Mouse (Mus musculus) embryonic facial prominence, embryonic 11.5 days (tissue): ENCODE results near the gene Shank2. TPM values are rescaled to one million over a fixed set of nuclear protein-coding genes. Genes with fewer than 3 reads are reported as not detected.

ENCODE experiments used
- ATAC-seq: fragments of 200-750 bp; cut with Nextera tagmentation; replicated peaks from 2 replicates; pipeline ENCODE4 v1.8.0; 2017; ENCODE audit warnings: low read depth; ENCODE audit not compliant: insufficient number of reproducible peaks, low FRiP score, low TSS enrichment
- DNase-seq: peaks from one replicate; pipeline ENCODE4 v3.0.0-alpha.2; 2015; ENCODE audit warnings: low spot score
- H3K27ac ChIP-seq: fragments of 300-500 bp; sonication (generic); replicated peaks from 2 replicates; pipeline ENCODE4 v1.5.1; 2014; ENCODE audit warnings: mild to moderate bottlenecking, low read depth, low read length, control low read depth
- H3K27me3 ChIP-seq: fragments of 300-500 bp; sonication (generic); 2 replicates; pipeline ENCODE4 v1.6.1; 2014; ENCODE audit warnings: mild to moderate bottlenecking, low read length, moderate library complexity, mixed read lengths; ENCODE audit not compliant: control insufficient read depth, insufficient read depth
- H3K36me3 ChIP-seq: fragments of 300-500 bp; sonication (generic); replicated peaks from 2 replicates; pipeline ENCODE4 v1.6.1; 2014; ENCODE audit warnings: low read depth, mild to moderate bottlenecking, low read length, moderate library complexity, mixed read lengths; ENCODE audit not compliant: control insufficient read depth, insufficient read depth
- H3K4me1 ChIP-seq: fragments of 300-500 bp; sonication (generic); 2 replicates; pipeline ENCODE4 v1.6.1; 2014; ENCODE audit warnings: low read length, mixed read lengths; ENCODE audit not compliant: control insufficient read depth, insufficient read depth
- H3K4me2 ChIP-seq: fragments of 300-500 bp; sonication (generic); 2 replicates; pipeline ENCODE4 v1.6.1; 2014; ENCODE audit warnings: low read depth, mild to moderate bottlenecking, control low read depth, low read length, moderate library complexity
- H3K4me3 ChIP-seq: fragments of 300-500 bp; sonication (generic); 2 replicates; pipeline ENCODE4 v1.5.1; 2014; ENCODE audit warnings: low read depth, low read length, control low read depth
- H3K9ac ChIP-seq: fragments of 300-500 bp; sonication (generic); replicated peaks from 2 replicates; pipeline ENCODE4 v1.6.1; 2014; ENCODE audit warnings: mild to moderate bottlenecking, control low read depth, low read length
- H3K9me3 ChIP-seq: fragments of 300-500 bp; sonication (generic); replicated peaks from 2 replicates; pipeline ENCODE4 v1.6.1; 2016; ENCODE audit warnings: mild to moderate bottlenecking, low read length, inconsistent platforms, mixed read lengths; ENCODE audit not compliant: control insufficient read depth
- WGBS: fragments of 180-500 bp; shearing (Covaris S2); extraction: QIAGEN DNeasy Blood & Tissue Kit; methylation state at CpG from one replicate; pipeline ENCODE4 v1.1.7; 2014; 5-methylcytosine and 5-hydroxymethylcytosine counted together
- polyA plus RNA-seq: library from polyadenylated mRNA; unstranded; fragments of >200 nt; fragmentation: Nextera tagmentation; extraction: Ambion mirVana; gene quantifications from 2 replicates; pipeline ENCODE4 v1.2.1, GENCODE M21; 2014

Shank2 gene
- polyA plus RNA-seq, 1 experiment from 2014 or later: 1.3 TPM

DNA sequence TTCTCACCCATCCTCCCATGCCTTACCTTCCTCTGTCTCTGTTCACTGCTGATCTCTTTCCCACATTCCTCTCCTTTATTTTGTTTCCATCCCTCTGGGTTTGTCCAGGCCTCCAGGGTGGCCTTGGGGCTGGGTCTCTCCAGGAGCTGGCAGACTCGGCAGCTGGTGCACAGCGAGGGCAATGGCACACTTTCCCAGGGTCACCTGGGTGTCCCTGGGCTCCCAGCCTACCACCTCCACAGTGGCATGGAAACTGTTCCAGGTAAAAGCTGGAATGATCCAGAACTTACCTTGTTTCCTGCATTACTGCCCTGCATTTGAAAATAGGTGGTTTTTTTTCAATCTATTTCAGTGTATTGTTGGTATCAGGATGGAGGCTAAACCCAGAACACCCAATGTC lies 12.8 kb downstream of the Shank2 start:
- no peak for DNase-seq
- no peak overlapping the region for H3K27ac ChIP-seq
- H3K4me2 ChIP-seq: no peak overlapping the region
- no peaks in the 10 kb centered on the region for H3K27me3 ChIP-seq
- H3K4me3 ChIP-seq: no peak overlapping the region
- no peaks in the 10 kb centered on the region for H3K9me3 ChIP-seq
- no peaks in the 10 kb centered on the region for H3K4me1 ChIP-seq
- H3K9ac ChIP-seq: no peak overlapping the region
- no peak for ATAC-seq
- WGBS: 63% methylated on average over 2 of the region's 2 CpGs
- no peaks in the 10 kb centered on the region for H3K36me3 ChIP-seq

DNA sequence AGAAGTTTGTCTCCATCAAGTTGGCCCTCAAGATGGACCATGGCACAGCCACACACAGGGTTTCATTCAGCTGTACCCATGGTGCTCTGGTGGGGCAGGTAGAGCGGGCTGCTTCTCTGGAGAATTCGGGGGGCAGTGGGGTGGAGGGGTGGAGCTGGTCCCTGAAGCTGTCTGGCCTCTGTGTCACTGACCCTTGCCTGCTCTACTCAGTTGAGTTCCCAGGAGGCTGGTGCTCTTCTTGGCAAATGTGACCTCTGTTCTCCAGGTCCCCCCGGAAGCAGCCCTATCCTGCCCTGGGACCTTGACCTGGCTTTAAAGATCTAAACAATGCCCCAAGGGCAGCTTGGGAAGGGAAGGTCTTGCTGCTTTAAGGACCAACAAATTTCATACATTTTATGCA lies 20.1 kb downstream of the Shank2 start:
- Histone ChIP-seq H3K9me3 (no peaks in the 10 kb centered on the region), H3K4me1 (no peaks in the 10 kb centered on the region), H3K9ac (no peak overlapping the region), H3K4me2 (no peak overlapping the region), H3K27ac (no peak overlapping the region), H3K4me3 (no peak overlapping the region), H3K36me3 (no peaks in the 10 kb centered on the region), H3K27me3 (no peaks in the 10 kb centered on the region)
- ATAC-seq (no peak), DNase-seq (no peak)
- WGBS: 77% methylated on average over 3 of the region's 3 CpGs

DNA sequence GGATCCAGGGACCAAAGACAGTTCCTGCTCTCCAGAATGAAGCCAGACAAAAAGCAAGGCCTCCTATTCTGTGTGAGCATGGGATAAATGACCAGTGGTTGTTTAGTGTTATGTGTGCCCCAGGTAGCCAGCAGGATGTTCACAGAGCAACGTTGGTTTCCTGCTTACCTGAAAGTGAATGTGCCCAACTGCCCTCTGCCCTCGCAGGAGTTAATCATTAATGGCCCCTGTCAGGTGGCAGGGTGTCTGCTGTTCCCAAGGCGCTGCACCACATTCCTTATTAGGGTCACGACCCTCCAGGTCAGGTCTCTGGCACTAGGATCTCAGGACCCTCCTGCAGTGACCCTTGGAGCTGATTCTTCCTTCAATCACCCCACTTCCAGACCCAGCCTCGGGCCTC lies 21.0 kb downstream of the Shank2 start:
- H3K27ac ChIP-seq: no peak overlapping the region
- no peak for DNase-seq
- ATAC-seq: no peak
- H3K4me1 ChIP-seq: no peaks in the 10 kb centered on the region
- no peaks in the 10 kb centered on the region for H3K9me3 ChIP-seq
- H3K4me3 ChIP-seq: no peak overlapping the region
- no peaks in the 10 kb centered on the region for H3K36me3 ChIP-seq
- WGBS: 44% methylated on average over 5 of the region's 5 CpGs
- H3K4me2 ChIP-seq: no peak overlapping the region
- no peak overlapping the region for H3K9ac ChIP-seq
- H3K27me3 ChIP-seq: no peaks in the 10 kb centered on the region

DNA sequence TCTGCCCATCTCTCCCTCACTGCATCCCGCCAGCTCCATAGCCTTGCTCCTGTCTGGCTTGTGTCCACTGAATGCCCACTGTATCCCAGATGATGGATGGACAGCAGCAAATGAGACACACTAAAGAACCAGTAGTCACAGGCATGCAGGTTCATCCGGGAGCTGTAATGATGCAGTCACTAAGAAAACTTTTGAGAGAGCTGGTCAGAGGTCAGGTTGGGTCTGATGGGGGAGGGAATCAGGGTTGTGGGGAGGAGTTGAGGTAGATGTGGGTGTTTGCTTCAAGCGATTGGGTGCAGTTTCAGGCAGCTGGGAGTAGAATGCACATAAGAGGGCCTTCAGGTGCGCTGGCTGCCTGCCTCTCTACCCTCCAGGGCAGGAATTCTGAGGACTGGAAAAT lies 21.8 kb downstream of the Shank2 start:
- Histone ChIP-seq H3K9ac (no peak overlapping the region), H3K4me2 (no peak overlapping the region), H3K27me3 (no peaks in the 10 kb centered on the region), H3K4me1 (no peaks in the 10 kb centered on the region), H3K27ac (no peak overlapping the region), H3K4me3 (no peak overlapping the region), H3K9me3 (no peaks in the 10 kb centered on the region), H3K36me3 (no peaks in the 10 kb centered on the region)
- 74% methylated on average over 4 of the region's 4 CpGs for WGBS
- ATAC-seq (no peak), DNase-seq (no peak)

DNA sequence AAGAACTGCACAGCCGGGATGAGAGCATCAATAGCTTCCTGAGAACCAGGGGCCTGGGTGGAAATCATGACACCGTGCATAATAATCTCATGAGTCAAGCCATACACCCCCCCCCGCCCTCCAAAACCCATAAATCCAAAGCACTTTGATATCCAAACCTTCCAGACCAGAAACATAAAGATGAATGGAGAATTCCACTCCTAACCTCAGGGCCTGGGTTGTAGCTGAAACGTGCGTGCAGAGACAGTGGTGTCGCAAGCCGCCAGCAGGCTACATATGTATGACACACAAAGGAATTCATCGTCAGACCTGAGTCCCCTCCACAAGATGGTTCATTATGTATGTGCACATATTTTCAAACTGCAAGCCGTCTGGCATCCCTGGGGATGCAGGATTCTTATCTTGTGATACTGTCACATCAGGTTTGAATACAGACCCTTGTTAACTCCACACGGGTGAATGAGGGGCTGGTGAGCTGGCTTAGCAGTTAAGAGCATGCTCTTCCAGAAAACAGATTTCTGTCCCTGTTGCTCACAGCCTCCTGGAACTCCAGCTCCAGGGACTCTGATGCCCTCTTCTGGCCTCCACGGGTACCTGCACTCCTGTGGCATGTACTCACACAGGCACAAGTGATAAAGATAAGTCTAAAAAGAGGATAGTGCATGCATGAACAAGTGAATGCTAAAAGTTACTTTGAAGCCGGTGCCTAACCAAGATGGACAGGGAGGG lies 24.5 kb downstream of the Shank2 start:
- H3K27ac ChIP-seq: no peak overlapping the region
- H3K4me2 ChIP-seq: no peak overlapping the region
- H3K4me3 ChIP-seq: no peak overlapping the region
- ATAC-seq (no peak), DNase-seq (no peak)
- H3K36me3 ChIP-seq: no peaks in the 10 kb centered on the region
- WGBS: 92% methylated on average over 12 of the region's 12 CpGs
- H3K9me3 ChIP-seq: no peaks in the 10 kb centered on the region
- no peak overlapping the region for H3K9ac ChIP-seq
- H3K27me3 ChIP-seq: no peaks in the 10 kb centered on the region
- H3K4me1 ChIP-seq: no peaks in the 10 kb centered on the region

DNA sequence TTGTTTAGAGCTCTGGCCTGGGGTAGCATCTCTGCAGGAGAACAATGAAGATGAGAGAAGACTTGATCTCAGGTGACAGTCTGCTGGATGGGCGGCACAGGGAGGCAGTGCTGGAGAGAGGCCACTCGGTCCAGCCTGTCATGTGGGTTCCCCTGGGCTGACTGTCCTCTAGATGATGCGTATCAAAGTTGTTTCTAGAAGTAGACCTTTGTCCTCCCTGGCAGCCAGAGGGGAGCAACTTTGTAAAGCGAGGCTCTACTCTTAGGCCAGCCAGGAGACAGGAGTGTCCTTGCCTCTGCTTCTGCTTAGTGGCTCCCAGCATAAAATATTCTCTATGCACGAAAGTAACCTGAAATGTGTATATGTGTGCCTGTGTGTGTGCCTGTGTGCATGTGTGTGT lies 27.5 kb downstream of the Shank2 start:
- Histone ChIP-seq H3K4me1 (no peaks in the 10 kb centered on the region), H3K4me3 (no peak overlapping the region), H3K9ac (no peak overlapping the region), H3K4me2 (no peak overlapping the region), H3K27me3 (no peaks in the 10 kb centered on the region), H3K27ac (no peak overlapping the region), H3K9me3 (no peaks in the 10 kb centered on the region), H3K36me3 (no peaks in the 10 kb centered on the region)
- DNase-seq (no peak), ATAC-seq (no peak)
- WGBS: 62% methylated on average over 5 of the region's 5 CpGs

DNA sequence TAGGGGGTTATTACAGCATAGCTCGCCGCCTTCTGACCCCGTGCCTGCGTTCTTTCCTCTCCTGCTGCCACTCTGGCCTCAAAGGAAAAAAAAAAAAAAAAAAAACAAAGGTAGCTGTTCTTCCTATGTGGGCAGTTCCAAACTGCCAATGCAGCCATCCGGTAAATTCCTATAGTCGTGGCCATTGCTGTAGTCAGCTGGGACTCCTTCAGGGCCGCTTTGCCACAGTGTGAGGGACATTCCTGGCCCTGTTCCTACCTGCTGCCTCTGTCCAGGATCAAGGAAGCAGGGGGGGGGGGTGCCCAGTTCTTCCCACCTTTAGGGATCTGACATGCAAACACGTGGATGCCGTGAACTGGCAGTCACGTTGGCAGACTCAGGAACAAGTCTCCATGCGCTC lies 29.1 kb downstream of the Shank2 start:
- DNase-seq: no peak
- Histone ChIP-seq H3K27ac (no peak overlapping the region), H3K4me1 (no peaks in the 10 kb centered on the region), H3K36me3 (no peaks in the 10 kb centered on the region), H3K4me2 (no peak overlapping the region), H3K4me3 (no peak overlapping the region), H3K9ac (no peak overlapping the region), H3K9me3 (no peaks in the 10 kb centered on the region), H3K27me3 (no peaks in the 10 kb centered on the region)
- WGBS: 60% methylated on average over 11 of the region's 11 CpGs
- no peak for ATAC-seq

DNA sequence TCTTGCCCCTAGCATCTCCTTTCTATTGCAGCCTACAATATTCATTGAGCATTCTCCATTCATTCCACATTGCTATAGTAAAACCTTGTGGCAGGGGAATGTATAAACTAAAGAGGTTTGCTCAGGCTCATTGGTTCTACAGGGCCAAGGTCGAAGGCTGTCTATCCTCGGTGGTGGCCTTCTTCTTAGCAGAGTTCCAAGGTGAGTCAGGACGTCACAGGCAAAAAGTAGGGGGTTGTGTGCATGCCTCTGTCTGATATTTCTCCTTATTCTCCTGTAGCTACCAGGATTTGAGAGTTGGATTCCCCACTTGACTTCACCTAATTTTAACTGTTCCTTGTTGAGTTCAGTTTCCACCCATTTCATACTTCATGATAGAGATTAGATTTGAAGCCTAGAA lies 29.9 kb downstream of the Shank2 start:
- no peak overlapping the region for H3K4me2 ChIP-seq
- ATAC-seq: no peak
- DNase-seq: no peak
- H3K4me3 ChIP-seq: no peak overlapping the region
- WGBS: 92% methylated on average over 3 of the region's 3 CpGs
- no peak overlapping the region for H3K27ac ChIP-seq
- no peaks in the 10 kb centered on the region for H3K36me3 ChIP-seq
- H3K9me3 ChIP-seq: no peaks in the 10 kb centered on the region
- H3K27me3 ChIP-seq: no peaks in the 10 kb centered on the region
- H3K4me1 ChIP-seq: no peaks in the 10 kb centered on the region
- H3K9ac ChIP-seq: no peak overlapping the region
